Mouse (Mus musculus) 3T3-L1 (cell line): ENCODE measurements around the gene Gm40193.
"Not testable (repeated sequence)": the region's sequence is repeated elsewhere in the genome, so short reads cannot be mapped to it uniquely, and the experiment has no call there.

Experiments used
- DNase-seq: peaks from one replicate; pipeline ENCODE4 v3.0.0-alpha.2; 2015; ENCODE audit warnings: low read depth, low spot score

The Gm40193 gene

GRCm38 (mm10) chr11:70541415-70541814, 8.7 kb upstream of the Gm40193 start:
- DNase-seq: no peak

- DNase-seq: no peak
These were observed 8.2 kb upstream of the Gm40193 start for GRCm38 (mm10) chr11:70540928-70541327.

- peak; percentile 88 for DNase-seq
These were observed 7.3 kb upstream of the Gm40193 start, which contains the start of gene Pld2 for GRCm38 (mm10) chr11:70539877-70540587. Gene Pld2 (plus strand): TSS chr11:70540064.

- no peak for DNase-seq
These were observed 6.7 kb upstream of the Gm40193 start for GRCm38 (mm10) chr11:70539423-70539822.

- DNase-seq: not testable (repeated sequence)
These were observed 1.7 kb downstream of the Gm40193 start for GRCm38 (mm10) chr11:70531065-70531464.

- DNase-seq: no peak
These were observed 4.1 kb downstream of the Gm40193 start for GRCm38 (mm10) chr11:70528610-70529009.

GRCm38 (mm10) chr11:70526211-70526610, 6.5 kb downstream of the Gm40193 start:
- no peak for DNase-seq

GRCm38 (mm10) chr11:70525726-70526125, 7.0 kb downstream of the Gm40193 start:
- peak; percentile 59 for DNase-seq

- DNase-seq: peak; percentile 98
These were observed 7.5 kb downstream of the Gm40193 start, which contains the start of gene Psmb6 for GRCm38 (mm10) chr11:70525184-70525678. Gene Psmb6 (plus strand): TSS chr11:70525367.

- DNase-seq: no peak
These were observed 8.0 kb downstream of the Gm40193 start for GRCm38 (mm10) chr11:70524782-70525181.

- peak; percentile 68 for DNase-seq
These were observed 9.3 kb downstream of the Gm40193 start for GRCm38 (mm10) chr11:70523306-70523989.

- DNase-seq: no peak
These were observed 12.5 kb downstream of the Gm40193 start for GRCm38 (mm10) chr11:70520178-70520769.

GRCm38 (mm10) chr11:70518923-70519322, 13.8 kb downstream of the Gm40193 start, which contains the start of gene Gltpd2:
Gene Gltpd2 (plus strand): TSS chr11:70519196.
- DNase-seq: no peak

GRCm38 (mm10) chr11:70518436-70518835, 14.3 kb downstream of the Gm40193 start:
- no peak for DNase-seq

GRCm38 (mm10) chr11:70516352-70516751, 16.4 kb downstream of the Gm40193 start:
- DNase-seq: peak; percentile 71

GRCm38 (mm10) chr11:70514288-70514687, 18.5 kb downstream of the Gm40193 start, which contains the start of gene Vmo1:
Gene Vmo1 (minus strand): TSS chr11:70514616.
- DNase-seq: no peak

GRCm38 (mm10) chr11:70513520-70513919, 19.2 kb downstream of the Gm40193 start:
- no peak for DNase-seq

- no peak for DNase-seq
These were observed 19.9 kb downstream of the Gm40193 start for GRCm38 (mm10) chr11:70512709-70513342.

GRCm38 (mm10) chr11:70511825-70512224, 20.9 kb downstream of the Gm40193 start:
- DNase-seq: no peak

GRCm38 (mm10) chr11:70511242-70511641, 21.5 kb downstream of the Gm40193 start:
- peak; percentile 48 for DNase-seq

GRCm38 (mm10) chr11:70509753-70510564, 22.8 kb downstream of the Gm40193 start:
- peak; percentile 22 for DNase-seq
